Mouse (Mus musculus): Measurements from ENCODE around the gene Adcy7. TPM values are rescaled to one million over a fixed set of nuclear protein-coding genes. Genes with fewer than 3 reads are reported as not detected.
A peak's percentile ranks its signal among the peaks of the same experiment; 100 is the strongest.

The Adcy7 gene
- polyA plus RNA-seq (2012; rRNA removed), result 61.7 and 63.7 TPM in 2 replicates

DNA sequence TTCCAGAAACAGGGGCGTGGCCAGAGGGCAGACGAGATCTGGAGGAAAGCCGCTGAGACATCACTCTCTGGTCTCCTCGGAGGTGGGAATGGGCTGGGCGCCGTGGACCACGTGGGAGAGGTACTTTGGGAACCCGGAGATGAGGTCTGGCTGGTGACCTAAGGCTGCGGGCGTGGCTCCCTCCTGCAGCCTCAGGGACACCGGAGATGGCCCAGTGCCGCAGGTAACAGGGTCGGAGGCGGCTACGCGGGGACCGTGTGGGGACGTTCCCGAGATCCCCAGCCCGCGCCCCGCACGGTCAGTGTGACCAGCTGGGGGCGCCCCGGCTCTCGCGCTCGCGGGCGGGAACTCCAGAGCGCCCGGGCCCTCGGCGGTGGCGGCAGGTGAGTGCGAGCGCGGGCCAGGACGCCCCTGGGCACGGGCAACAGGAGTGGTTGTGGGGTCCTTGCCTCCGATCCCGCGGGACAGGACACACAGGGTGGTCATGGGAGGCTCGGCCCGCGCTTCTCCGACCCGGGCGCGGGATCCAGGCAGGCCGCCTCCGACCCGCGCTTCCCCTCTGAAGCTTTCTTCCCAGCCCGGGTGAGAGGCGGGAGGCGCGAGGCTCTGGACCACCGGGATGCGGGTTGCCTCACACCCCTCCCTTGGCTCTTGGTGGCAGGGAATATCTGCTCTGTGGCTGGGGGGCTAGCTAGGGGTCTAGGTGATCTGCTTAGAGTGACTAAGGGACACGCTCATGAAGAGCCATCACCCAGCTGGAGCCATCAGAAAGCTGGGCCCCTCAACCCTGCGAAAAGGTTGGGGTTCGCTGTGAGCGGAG, at the start of gene Adcy7:
Adcy7 (plus strand) TSS at position 173 of the 820 bp plus-strand sequence.
- H3K4me3 ChIP-seq (ENCODE audit: control insufficient read depth, insufficient read depth, low read length), result peak within 1 kb of the TSS; percentile 47
- no peaks in the 10 kb centered on the region for H3K36me3 ChIP-seq (ENCODE audit: control insufficient read depth, insufficient read depth, low read length)
- peaks cover 12% of the 10 kb centered on the region for H3K4me1 ChIP-seq (replicated peaks; ENCODE audit: control insufficient read depth, insufficient read depth, low read length)
- no peak within 1 kb of the TSS for H3K27ac ChIP-seq (ENCODE audit: control insufficient read depth, insufficient read depth, low read length)
- H3K27me3 ChIP-seq (ENCODE audit: control insufficient read depth, insufficient read depth, low read length), result no peaks in the 10 kb centered on the region
- DNase-seq, result peak; percentile 78
- 5% methylated on average over 64 of the region's 64 CpGs for WGBS
- TF ChIP-seq CTCF (IDR thresholded peaks at IDR 0.05; ENCODE audit: borderline replicate concordance, control insufficient read depth, extremely low read depth, insufficient read depth, low read length, poor library complexity) (peak; percentile 84; the same call in 1 of the 2 replicates), POLR2A (IDR thresholded peaks at IDR 0.05; ENCODE audit: control insufficient read depth, extremely low read depth, insufficient read depth, low read length, poor library complexity) (no peak)

DNA sequence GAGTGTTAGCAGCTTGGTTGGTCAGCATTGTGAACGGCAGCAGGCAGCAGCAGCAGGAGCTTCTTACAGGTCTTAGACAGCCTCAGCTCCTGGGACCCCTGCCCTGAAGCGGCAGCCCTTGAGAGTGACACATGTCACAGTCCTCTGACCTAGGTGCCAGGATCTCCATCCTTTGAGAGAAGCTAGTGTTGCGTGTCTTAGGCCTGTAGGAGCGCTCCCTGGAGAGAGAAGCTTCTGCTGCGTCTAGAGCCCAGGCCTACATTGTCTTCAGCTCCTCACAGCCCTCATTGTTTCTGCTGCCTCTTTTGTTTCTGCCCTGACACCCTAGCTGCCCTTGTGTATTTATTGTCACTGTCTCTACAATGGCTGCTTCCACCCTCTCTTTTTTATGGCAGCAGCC, 46.8 kb upstream of the Adcy7 start:
- H3K4me3 ChIP-seq (ENCODE audit: control insufficient read depth, insufficient read depth, low read length), result no peak overlapping the region
- no peak for DNase-seq
- no peak overlapping the region for H3K27ac ChIP-seq (ENCODE audit: control insufficient read depth, insufficient read depth, low read length)
- H3K36me3 ChIP-seq (ENCODE audit: control insufficient read depth, insufficient read depth, low read length), result no peaks in the 10 kb centered on the region
- TF ChIP-seq POLR2A (IDR thresholded peaks at IDR 0.05; ENCODE audit: control insufficient read depth, extremely low read depth, insufficient read depth, low read length, poor library complexity), result no peak
- no peak for TF ChIP-seq CTCF (IDR thresholded peaks at IDR 0.05; ENCODE audit: borderline replicate concordance, control insufficient read depth, extremely low read depth, insufficient read depth, low read length, poor library complexity)
- H3K4me1 ChIP-seq (replicated peaks; ENCODE audit: control insufficient read depth, insufficient read depth, low read length), result peaks cover 8% of the 10 kb centered on the region; the same call in 1 of the 2 replicates
- 86% methylated on average over 5 of the region's 5 CpGs for WGBS
- no peaks in the 10 kb centered on the region for H3K27me3 ChIP-seq (ENCODE audit: control insufficient read depth, insufficient read depth, low read length)

DNA sequence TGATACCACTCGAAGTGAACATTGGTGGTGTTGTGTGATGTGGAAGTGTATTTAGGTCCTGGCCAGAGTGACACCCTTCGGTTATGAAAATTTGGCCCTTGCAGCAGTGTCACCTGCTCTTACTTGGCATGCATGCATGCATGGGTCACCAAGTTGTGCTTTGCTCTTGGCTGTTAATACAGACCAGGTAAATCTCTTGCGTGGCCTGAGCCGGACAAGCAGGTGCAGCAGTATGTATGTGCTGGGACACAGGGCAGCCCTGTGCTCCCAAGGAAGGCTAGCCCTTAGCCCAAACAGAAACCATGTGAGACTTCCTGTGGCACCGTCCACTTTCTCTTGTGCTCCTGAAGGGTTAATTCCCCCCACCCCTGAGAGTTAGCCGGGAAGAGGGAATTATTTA, 44.4 kb upstream of the Adcy7 start:
- DNase-seq, result no peak
- TF ChIP-seq CTCF (IDR thresholded peaks at IDR 0.05; ENCODE audit: borderline replicate concordance, control insufficient read depth, extremely low read depth, insufficient read depth, low read length, poor library complexity) (no peak), POLR2A (IDR thresholded peaks at IDR 0.05; ENCODE audit: control insufficient read depth, extremely low read depth, insufficient read depth, low read length, poor library complexity) (no peak)

DNA sequence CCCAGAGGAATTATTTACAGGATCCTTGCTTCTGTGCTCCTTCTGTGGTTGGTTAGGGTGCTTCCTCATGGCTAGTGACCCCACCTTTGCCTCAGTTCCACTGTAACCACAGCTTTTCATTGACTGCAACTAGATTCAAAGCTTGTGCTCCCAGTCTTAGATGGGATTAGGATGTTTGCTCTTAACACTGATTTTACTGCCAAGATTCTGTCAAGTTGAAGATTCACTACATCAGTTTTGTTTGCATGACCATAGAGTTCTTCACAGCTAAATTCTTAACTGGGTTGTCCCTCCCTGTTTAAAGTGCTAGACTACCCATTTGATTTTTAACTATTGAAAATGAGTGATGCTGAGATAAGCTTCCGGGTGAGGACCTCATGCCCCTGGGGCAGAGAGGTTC, 43.9 kb upstream of the Adcy7 start:
- no peak for TF ChIP-seq POLR2A (IDR thresholded peaks at IDR 0.05; ENCODE audit: control insufficient read depth, extremely low read depth, insufficient read depth, low read length, poor library complexity)
- no peak for TF ChIP-seq CTCF (IDR thresholded peaks at IDR 0.05; ENCODE audit: borderline replicate concordance, control insufficient read depth, extremely low read depth, insufficient read depth, low read length, poor library complexity)
- H3K27me3 ChIP-seq (ENCODE audit: control insufficient read depth, insufficient read depth, low read length), result no peaks in the 10 kb centered on the region
- H3K4me3 ChIP-seq (ENCODE audit: control insufficient read depth, insufficient read depth, low read length), result no peak overlapping the region
- no peaks in the 10 kb centered on the region for H3K36me3 ChIP-seq (ENCODE audit: control insufficient read depth, insufficient read depth, low read length)
- no peak for DNase-seq
- H3K27ac ChIP-seq (ENCODE audit: control insufficient read depth, insufficient read depth, low read length), result no peak overlapping the region
- H3K4me1 ChIP-seq (replicated peaks; ENCODE audit: control insufficient read depth, insufficient read depth, low read length), result peaks cover 4% of the 10 kb centered on the region; the same call in 1 of the 2 replicates
- WGBS, result 90% methylated on average over 1 of the region's 1 CpGs

More for the DNA sequence above, 44.4 kb upstream of the Adcy7 start:
- Histone ChIP-seq H3K27ac (ENCODE audit: control insufficient read depth, insufficient read depth, low read length) (no peak overlapping the region), H3K27me3 (ENCODE audit: control insufficient read depth, insufficient read depth, low read length) (no peaks in the 10 kb centered on the region), H3K36me3 (ENCODE audit: control insufficient read depth, insufficient read depth, low read length) (no peaks in the 10 kb centered on the region), H3K4me3 (ENCODE audit: control insufficient read depth, insufficient read depth, low read length) (no peak overlapping the region), H3K4me1 (replicated peaks; ENCODE audit: control insufficient read depth, insufficient read depth, low read length) (peaks cover 4% of the 10 kb centered on the region; the same call in 1 of the 2 replicates)
- 89% methylated on average over 6 of the region's 6 CpGs for WGBS

DNA sequence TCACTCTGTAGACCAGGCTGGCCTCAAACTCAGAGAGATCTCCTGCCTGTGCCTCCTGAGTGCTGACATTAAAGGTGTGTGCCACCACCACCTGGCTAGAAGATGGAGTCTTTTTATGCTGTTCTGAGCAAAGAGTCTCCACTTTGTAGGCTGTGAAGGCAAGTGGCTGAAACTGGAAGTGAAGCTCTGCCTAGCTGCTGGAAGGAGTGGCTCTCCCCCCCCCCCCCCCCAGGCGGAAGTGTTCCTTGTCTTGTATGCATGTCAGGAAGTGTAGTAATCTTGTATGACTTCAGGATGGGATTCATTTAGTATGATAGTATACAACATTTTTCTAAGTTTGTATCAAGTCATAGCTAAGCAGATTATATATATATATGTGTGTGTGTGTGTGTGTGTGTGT, 43.4 kb upstream of the Adcy7 start:
- Histone ChIP-seq H3K36me3 (ENCODE audit: control insufficient read depth, insufficient read depth, low read length) (no peaks in the 10 kb centered on the region), H3K27me3 (ENCODE audit: control insufficient read depth, insufficient read depth, low read length) (no peaks in the 10 kb centered on the region), H3K27ac (ENCODE audit: control insufficient read depth, insufficient read depth, low read length) (no peak overlapping the region), H3K4me3 (ENCODE audit: control insufficient read depth, insufficient read depth, low read length) (no peak overlapping the region), H3K4me1 (replicated peaks; ENCODE audit: control insufficient read depth, insufficient read depth, low read length) (peaks cover 4% of the 10 kb centered on the region; the same call in 1 of the 2 replicates)
- DNase-seq, result no peak
- WGBS, result 56% methylated on average over 1 of the region's 1 CpGs
- TF ChIP-seq POLR2A (IDR thresholded peaks at IDR 0.05; ENCODE audit: control insufficient read depth, extremely low read depth, insufficient read depth, low read length, poor library complexity) (no peak), CTCF (IDR thresholded peaks at IDR 0.05; ENCODE audit: borderline replicate concordance, control insufficient read depth, extremely low read depth, insufficient read depth, low read length, poor library complexity) (no peak)

DNA sequence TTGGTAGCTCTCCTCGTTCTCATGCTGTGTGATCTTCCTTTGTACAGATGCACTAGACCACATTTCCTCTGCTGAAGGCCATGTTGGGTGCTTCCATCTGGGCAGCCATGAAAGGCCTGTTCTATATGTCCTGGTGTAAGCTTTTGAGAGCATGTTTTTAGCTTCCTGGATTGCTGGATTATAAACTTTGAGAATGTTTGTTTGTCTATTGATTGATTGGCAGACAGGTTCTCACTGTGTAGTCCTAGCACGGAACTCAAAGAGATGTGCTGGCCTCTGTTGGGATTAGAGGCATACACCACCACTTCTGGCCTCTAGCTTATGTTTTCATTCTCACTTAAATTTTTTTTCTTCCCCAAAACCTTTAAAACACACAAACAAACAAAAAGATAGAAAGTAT, 35.5 kb upstream of the Adcy7 start:
- Histone ChIP-seq H3K36me3 (ENCODE audit: control insufficient read depth, insufficient read depth, low read length) (no peaks in the 10 kb centered on the region), H3K4me1 (replicated peaks; ENCODE audit: control insufficient read depth, insufficient read depth, low read length) (0 out of 2 replicates have a peak, but pooled peaks cover 4% of the 10 kb centered on the region), H3K27ac (ENCODE audit: control insufficient read depth, insufficient read depth, low read length) (no peak overlapping the region), H3K27me3 (ENCODE audit: control insufficient read depth, insufficient read depth, low read length) (no peaks in the 10 kb centered on the region), H3K4me3 (ENCODE audit: control insufficient read depth, insufficient read depth, low read length) (no peak overlapping the region)
- WGBS, result 53% methylated on average over 2 of the region's 2 CpGs
- no peak for TF ChIP-seq CTCF (IDR thresholded peaks at IDR 0.05; ENCODE audit: borderline replicate concordance, control insufficient read depth, extremely low read depth, insufficient read depth, low read length, poor library complexity)
- no peak for TF ChIP-seq POLR2A (IDR thresholded peaks at IDR 0.05; ENCODE audit: control insufficient read depth, extremely low read depth, insufficient read depth, low read length, poor library complexity)
- no peak for DNase-seq
